Mouse (Mus musculus) embryonic stem cell, embryonic (primary cell): Measurements from ENCODE around the gene Fgfrl1.
"Not testable (repeated sequence)": the region's sequence is repeated elsewhere in the genome, so short reads cannot be mapped to it uniquely, and the experiment has no call there.

ENCODE experiments used
- CTCF ChIA-PET, 4 experiments: fragments of 300-600 bp in 2 of 4; fragments of 350-600 bp in 2 of 4; sonication (Branson Sonifier 250); formaldehyde crosslinking; loops; one replicate each; lab custom pipeline; 2022; ENCODE audit warnings: inconsistent platforms in 2 of 4; lab: Charles Lee
- POLR2A ChIA-PET, 4 experiments: fragments of 300-600 bp in 2 of 4; fragments of 350-600 bp in 2 of 4; sonication (Branson Sonifier 250); formaldehyde crosslinking; loops; one replicate each; lab custom pipeline; 2022; ENCODE audit warnings: antibody characterized with exemption in 4 of 4, inconsistent platforms in 1 of 4; lab: Charles Lee

Fgfrl1 gene

GRCm38 (mm10) chr5:108741844-108742243 is 49.7 kb downstream of the Fgfrl1 start:
- CTCF ChIA-PET: interaction anchor here in 1 of 4 experiments (0.6 kb wide), 1 partner anchor 21 kb away, joined by 7 read pairs; no protein-coding TSS in a partner anchor
- POLR2A ChIA-PET: no interaction called here

- ChIA-PET CTCF (no interaction called here), POLR2A (interaction anchor here in 1 of 4 experiments (0.7 kb wide), 1 partner anchor 319 kb away, joined by 3 read pairs; no protein-coding TSS in a partner anchor)
These were observed 50.4 kb downstream of the Fgfrl1 start for GRCm38 (mm10) chr5:108742596-108742995.

- ChIA-PET POLR2A (no interaction called here), CTCF (interaction anchor here in 3 of 4 experiments (0.6 to 1.6 kb wide), 5 partner anchors 17 to 361 kb away, joined by 3 to 6 read pairs (median 4); no protein-coding TSS in a partner anchor)
These were observed 51.7 kb downstream of the Fgfrl1 start for GRCm38 (mm10) chr5:108743856-108744255.

GRCm38 (mm10) chr5:108744629-108745028 is 52.4 kb downstream of the Fgfrl1 start:
- ChIA-PET POLR2A (no interaction called here), CTCF (interaction anchor here in 2 of 4 experiments (1.4 to 1.6 kb wide), 2 partner anchors 18 kb away, joined by 4 to 6 read pairs; no protein-coding TSS in a partner anchor)

GRCm38 (mm10) chr5:108750328-108751210 is 58.4 kb downstream of the Fgfrl1 start:
- CTCF ChIA-PET: interaction anchor here in 2 of 4 experiments (0.9 to 1.1 kb wide), 2 partner anchors 23 to 24 kb away, joined by 3 read pairs; no protein-coding TSS in a partner anchor
- POLR2A ChIA-PET: no interaction called here

GRCm38 (mm10) chr5:108751258-108751657 is 59.1 kb downstream of the Fgfrl1 start:
- CTCF ChIA-PET, POLR2A ChIA-PET: not testable (repeated sequence)
